Mouse (Mus musculus) heart, adult 2 months (tissue): ENCODE data around the gene Ctrb1. TPM values are rescaled to one million over a fixed set of nuclear protein-coding genes. Genes with fewer than 3 reads are reported as not detected.

ENCODE experiments used
- DNase-seq, 2 experiments: peaks; one replicate each; pipeline ENCODE4 v3.0.0; 2021
- H3K27ac ChIP-seq: fragments of 200-600 bp; 2 replicates; pipeline ENCODE4 v1.8.1; 2022
- H3K27me3 ChIP-seq: fragments of 200-500 bp; 2 replicates; pipeline ENCODE4 v1.6.1; 2012; ENCODE audit warnings: mild to moderate bottlenecking, low read length, inconsistent platforms, mixed read lengths; ENCODE audit not compliant: control insufficient read depth, insufficient read depth
- H3K36me3 ChIP-seq: fragments of 200-500 bp; 2 replicates; pipeline ENCODE4 v1.6.1; 2012; ENCODE audit warnings: low read length, inconsistent platforms; ENCODE audit not compliant: control insufficient read depth, insufficient read depth
- H3K4me1 ChIP-seq: fragments of 200-500 bp; 2 replicates; pipeline ENCODE4 v1.6.1; 2011; ENCODE audit warnings: low read length; ENCODE audit not compliant: control insufficient read depth, insufficient read depth
- H3K4me3 ChIP-seq: fragments of 200-600 bp; 2 replicates; pipeline ENCODE4 v1.8.1; 2022
- H3K79me2 ChIP-seq: fragments of 200-500 bp; replicated peaks from 2 replicates; pipeline ENCODE4 v1.6.1; 2012; ENCODE audit warnings: mild to moderate bottlenecking, inconsistent platforms, low read length, moderate library complexity, mixed read lengths; ENCODE audit not compliant: control insufficient read depth, insufficient read depth
- H3K9ac ChIP-seq: fragments of 200-500 bp; 2 replicates; pipeline ENCODE4 v1.6.1; 2012; ENCODE audit warnings: low read depth, mild to moderate bottlenecking, control low read depth, inconsistent platforms, low read length, mixed read lengths
- CTCF ChIP-seq: fragments of 200-600 bp; IDR thresholded peaks from 2 replicates; pipeline ENCODE4 v1.8.1; 2022; ENCODE audit warnings: antibody characterized with exemption, mild to moderate bottlenecking, moderate library complexity
- EP300 ChIP-seq: fragments of 200-500 bp; IDR thresholded peaks from 2 replicates; pipeline ENCODE4 v1.6.1; 2011; ENCODE audit warnings: low read depth, low read length, control low read depth; ENCODE audit not compliant: insufficient read depth
- POLR2A ChIP-seq: fragments of 200-500 bp; IDR thresholded peaks from 2 replicates; pipeline ENCODE4 v1.6.1; 2011; ENCODE audit warnings: mild to moderate bottlenecking, low read depth, low read length, control low read depth; ENCODE audit not compliant: insufficient read depth
- WGBS: fragments of 180-500 bp; shearing (Covaris S2); methylation state at CpG from one replicate; pipeline ENCODE4 v1.1.7; 2018; 5-methylcytosine and 5-hydroxymethylcytosine counted together
- intact Hi-C: fragments of 180-260 bp; cut with DNase I; formaldehyde crosslinking; loops from one replicate; pipeline ENCODE4 v1.15.1; 2025
- microRNA-seq, 2 experiments: library from miRNA; unstranded; fragments of <30 nt; microRNA quantifications; one replicate each; pipeline ENCODE4 v1.2.0; 2021
- polyA plus RNA-seq: library from polyadenylated mRNA; depleted of rRNA; stranded (reverse); fragments of >200 nt; gene quantifications from 2 replicates; pipeline ENCODE4 v1.2.3, GENCODE M21; 2012; rRNA removed
- total RNA-seq, 2 experiments: library from RNA; stranded (reverse); gene quantifications; 2 replicates each; pipeline ENCODE4 v1.2.3; 2021

Gene Ctrb1
- total and polyA plus RNA-seq, 3 experiments, result 0.68 TPM; not detected in 2

DNA sequence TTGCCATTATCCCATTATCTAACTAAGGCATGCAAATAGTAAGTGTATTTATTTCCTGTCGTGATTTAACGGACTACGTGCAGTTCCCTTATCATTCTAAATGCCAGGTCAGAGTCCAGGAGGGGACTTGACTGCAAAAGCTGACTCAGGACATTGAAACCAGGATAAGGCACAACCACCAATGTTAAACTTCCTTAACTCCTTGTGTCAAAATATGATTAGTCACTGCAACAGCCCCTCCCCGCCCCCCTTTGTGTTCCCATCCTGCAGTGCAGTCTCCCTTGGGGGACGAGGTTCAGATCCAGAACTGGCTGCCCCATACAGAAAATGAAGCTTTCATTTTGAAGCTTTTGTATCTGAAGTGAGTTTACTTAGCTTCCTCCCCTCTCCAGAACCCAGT lies 48.3 kb downstream of the Ctrb1 start:
- TF ChIP-seq EP300 (no peak), POLR2A (no peak), CTCF (no peak)
- no peaks in the 10 kb centered on the region for H3K36me3 ChIP-seq
- H3K4me3 ChIP-seq, result peak overlapping the region; percentile 100
- peak overlapping the region; percentile 97 for H3K27ac ChIP-seq
- no peaks in the 10 kb centered on the region for H3K27me3 ChIP-seq
- intact Hi-C loops, result loop anchor here (5.0 kb wide), 1 partner anchor 120 kb away; the partner anchor contains the start of gene Wdr59
- 6% methylated on average over 5 of the region's 5 CpGs for WGBS
- peak overlapping the region; percentile 67 for H3K9ac ChIP-seq
- H3K79me2 ChIP-seq, result no peaks in the 10 kb centered on the region
- peaks cover 4% of the 10 kb centered on the region; the same call in 1 of the 2 replicates for H3K4me1 ChIP-seq
- peak; percentile 37 to 44 for DNase-seq

GRCm38 (mm10) chr8:111641064-111641463 lies 49.7 kb downstream of the Ctrb1 start:
- 93% methylated on average over 2 of the region's 2 CpGs for WGBS
- Histone ChIP-seq H3K79me2 (no peaks in the 10 kb centered on the region), H3K4me1 (peaks cover 4% of the 10 kb centered on the region; the same call in 1 of the 2 replicates), H3K36me3 (no peaks in the 10 kb centered on the region), H3K4me3 (no peak overlapping the region), H3K9ac (no peak overlapping the region), H3K27me3 (no peaks in the 10 kb centered on the region), H3K27ac (no peak overlapping the region)
- DNase-seq, result no peak
- TF ChIP-seq CTCF (no peak), POLR2A (no peak), EP300 (no peak)
- intact Hi-C loops, result loop anchor here (5.0 kb wide), 1 partner anchor 119 kb away; the partner anchor contains the start of gene Wdr59

GRCm38 (mm10) chr8:111638086-111638485 lies 52.7 kb downstream of the Ctrb1 start:
- Histone ChIP-seq H3K4me1 (peaks cover 4% of the 10 kb centered on the region; the same call in 1 of the 2 replicates), H3K27me3 (no peaks in the 10 kb centered on the region), H3K4me3 (no peak overlapping the region), H3K9ac (no peak overlapping the region), H3K36me3 (no peaks in the 10 kb centered on the region), H3K27ac (no peak overlapping the region), H3K79me2 (no peaks in the 10 kb centered on the region)
- no peak for TF ChIP-seq POLR2A
- no peak for TF ChIP-seq CTCF
- no peak for TF ChIP-seq EP300
- no peak for DNase-seq
- intact Hi-C loops, result no loop called here

Small RNA genes lying within 50 kb of the gene (microRNA-seq; reads per million reads assigned to microRNA genes)
- 0 reads per million in 2 experiments for gene Mir7076

Other genes with a start within 250 kb of the Ctrb1 start
- 1 to 10 TPM; 6.9 to 7.0 TPM for gene Wdr59, start 168.9 kb downstream of the Ctrb1 start, total RNA-seq
- 5.4 and 8.3 TPM in 2 replicates for gene Wdr59, start 168.9 kb downstream of the Ctrb1 start, polyA plus RNA-seq
- gene Znrf1, start 154.9 kb downstream of the Ctrb1 start, total RNA-seq, result 10 to 100 TPM; 54.7 to 59.0 TPM
- 66.7 and 86.2 TPM in 2 replicates for gene Znrf1, start 154.9 kb downstream of the Ctrb1 start, polyA plus RNA-seq
- 10 to 100 TPM; 43.4 to 53.4 TPM for gene Ldhd, start 60.6 kb downstream of the Ctrb1 start, total RNA-seq
- gene Ldhd, start 60.6 kb downstream of the Ctrb1 start, polyA plus RNA-seq, result 52.1 and 56.2 TPM in 2 replicates
- 1 to 10 TPM; 6.3 to 7.6 TPM for gene Zfp1, start 47.6 kb downstream of the Ctrb1 start, total RNA-seq
- 4.3 and 6.4 TPM in 2 replicates for gene Zfp1, start 47.6 kb downstream of the Ctrb1 start, polyA plus RNA-seq
- 10 to 100 TPM; 19.1 to 21.1 TPM for gene Bcar1, start 52.8 kb upstream of the Ctrb1 start, total RNA-seq
- gene Bcar1, start 52.8 kb upstream of the Ctrb1 start, polyA plus RNA-seq, result 31.3 TPM in 2 replicates
- 10 to 100 TPM; 32.7 to 34.4 TPM for gene Cfdp1, start 163.3 kb upstream of the Ctrb1 start, total RNA-seq
- gene Cfdp1, start 163.3 kb upstream of the Ctrb1 start, polyA plus RNA-seq, result 5.6 and 11.6 TPM in 2 replicates
- gene Tmem170, start 185.7 kb upstream of the Ctrb1 start, total RNA-seq, result 1 to 10 TPM; 2.7 to 2.9 TPM
- gene Tmem170, start 185.7 kb upstream of the Ctrb1 start, polyA plus RNA-seq, result 2.1 and 2.9 TPM in 2 replicates
- not detected for gene Chst5, start 219.4 kb upstream of the Ctrb1 start, total RNA-seq
- not detected in 2 replicates for gene Chst5, start 219.4 kb upstream of the Ctrb1 start, polyA plus RNA-seq
- 1 to 10 TPM; 2.1 to 2.6 TPM for gene Tmem231, start 242.9 kb upstream of the Ctrb1 start, total RNA-seq
- gene Tmem231, start 242.9 kb upstream of the Ctrb1 start, polyA plus RNA-seq, result 2.1 and 3.0 TPM in 2 replicates
- gene Gabarapl2, start 249.7 kb upstream of the Ctrb1 start, total RNA-seq, result 100 to 1,000 TPM; 129 to 131 TPM
- 52.2 and 94.2 TPM in 2 replicates for gene Gabarapl2, start 249.7 kb upstream of the Ctrb1 start, polyA plus RNA-seq